Mouse (Mus musculus) stomach, postnatal 0 days (tissue): ENCODE results near the gene Hist2h2ac.

Experiments
- CTCF ChIP-seq: IDR thresholded peaks from 2 replicates; pipeline ENCODE4 v1.5.1; 2016; ENCODE audit warnings: antibody characterized with exemption, low read depth, mild to moderate bottlenecking, moderate library complexity
- EP300 ChIP-seq: optimal IDR thresholded peaks from 2 replicates; pipeline ENCODE3; 2016; ENCODE audit warnings: antibody characterized with exemption

DNA sequence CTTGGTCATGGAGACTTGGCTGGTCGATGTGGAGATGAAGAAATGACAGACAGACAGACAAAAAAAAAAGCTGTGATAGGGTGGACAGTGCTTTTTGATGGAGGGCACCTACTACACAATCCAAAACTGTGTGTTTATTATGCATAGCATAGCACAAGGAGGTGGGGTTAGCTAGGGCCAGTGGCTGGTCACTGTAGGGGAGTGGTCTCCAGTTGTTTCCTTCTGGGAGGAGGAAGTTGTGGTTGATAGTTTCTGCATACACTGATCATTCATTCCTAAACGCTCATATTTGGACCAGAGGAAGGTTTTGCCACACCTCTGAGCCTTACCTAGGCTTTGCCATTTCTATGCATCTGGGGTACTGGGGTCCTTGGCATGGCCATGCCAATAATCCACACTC lies 9.7 kb upstream of the Hist2h2ac start:
- TF ChIP-seq CTCF (no peak), EP300 (no peak)
